Mouse (Mus musculus) liver, embryonic 14.5 days (tissue): Measurements from ENCODE around the gene Card11. TPM values are rescaled to one million over a fixed set of nuclear protein-coding genes. Genes with fewer than 3 reads are reported as not detected.

Source experiments
- ATAC-seq: fragments of 200-750 bp; cut with Nextera tagmentation; 2 replicates; pipeline ENCODE4 v1.8.0; 2017; ENCODE audit warnings: moderate number of reproducible peaks, mild to moderate bottlenecking, moderate library complexity; ENCODE audit not compliant: insufficient read depth
- DNase-seq, 3 experiments: peaks; one replicate each; pipeline ENCODE4 v3.0.0-alpha.2; 2012 to 2013; ENCODE audit warnings: low read depth in 3 of 3, low spot score in 3 of 3
- H3K27ac ChIP-seq: fragments of 300-500 bp; sonication (generic); 2 replicates; pipeline ENCODE4 v1.5.1; 2014; ENCODE audit warnings: moderate library complexity, mild to moderate bottlenecking, control low read depth, inconsistent platforms
- H3K27me3 ChIP-seq: fragments of 300-500 bp; sonication (generic); 2 replicates; pipeline ENCODE4 v1.6.1; 2014; ENCODE audit warnings: mild to moderate bottlenecking, low read length, moderate library complexity; ENCODE audit not compliant: control insufficient read depth, insufficient read depth
- H3K36me3 ChIP-seq: fragments of 300-500 bp; sonication (generic); replicated peaks from 2 replicates; pipeline ENCODE4 v1.6.1; 2014; ENCODE audit warnings: low read depth; ENCODE audit not compliant: control insufficient read depth, insufficient read depth
- H3K4me1 ChIP-seq, 2 experiments: fragments of 200-500 bp in 1 of 2; fragments of 300-500 bp in 1 of 2; sonication (generic) in 1 of 2; replicated peaks; 2 replicates each; pipeline ENCODE4 v1.6.1; 2012 to 2014; ENCODE audit warnings: antibody characterized with exemption in 1 of 2, inconsistent platforms in 1 of 2, low read length in 1 of 2; ENCODE audit not compliant: control insufficient read depth in 2 of 2, insufficient read depth in 2 of 2
- H3K4me2 ChIP-seq: fragments of 300-500 bp; sonication (generic); 2 replicates; pipeline ENCODE4 v1.6.1; 2014; ENCODE audit warnings: low read depth, mild to moderate bottlenecking, control low read depth, moderate library complexity
- H3K4me3 ChIP-seq, 2 experiments: fragments of 200-500 bp in 1 of 2; fragments of 300-500 bp in 1 of 2; sonication (generic) in 1 of 2; 2 replicates each; pipeline ENCODE4 v1.5.1; 2012 to 2014; ENCODE audit warnings: low read depth in 2 of 2, low read length in 2 of 2, mild to moderate bottlenecking in 2 of 2, control low read depth in 1 of 2, inconsistent platforms in 1 of 2, moderate library complexity in 1 of 2; ENCODE audit not compliant: insufficient read depth in 1 of 2
- H3K9ac ChIP-seq: fragments of 300-500 bp; sonication (generic); replicated peaks from 2 replicates; pipeline ENCODE4 v1.6.1; 2014; ENCODE audit warnings: mild to moderate bottlenecking, control low read depth, moderate library complexity
- H3K9me3 ChIP-seq: fragments of 300-500 bp; sonication (generic); 2 replicates; pipeline ENCODE4 v1.6.1; 2016; ENCODE audit warnings: low read length, mixed read lengths; ENCODE audit not compliant: control insufficient read depth
- CTCF ChIP-seq: IDR thresholded peaks from 2 replicates; pipeline ENCODE4 v1.5.1; 2016; ENCODE audit warnings: antibody characterized with exemption, low read depth, control low read depth
- EP300 ChIP-seq: IDR thresholded peaks from 2 replicates; pipeline ENCODE4 v1.6.1; 2016; ENCODE audit warnings: antibody characterized with exemption, low read depth
- WGBS: fragments of 180-500 bp; shearing (Covaris S2); extraction: QIAGEN DNeasy Blood & Tissue Kit; methylation state at CpG from one replicate; pipeline ENCODE4 v1.1.7; 2014; ENCODE audit not compliant: insufficient replicate concordance; 5-methylcytosine and 5-hydroxymethylcytosine counted together
- polyA plus RNA-seq, 2 experiments: library from polyadenylated mRNA; depleted of rRNA in 1 of 2; stranded (reverse) in 1 of 2; unstranded in 1 of 2; fragments of >200 nt; fragmentation: Nextera tagmentation in 1 of 2; extraction: Ambion mirVana in 1 of 2; gene quantifications; 2 replicates each; pipeline versions ENCODE4 v1.2.1 to v1.2.3; 2012 to 2014

Gene Card11
- polyA plus RNA-seq, 2 experiments = 0.26 TPM; not detected in 1

DNA sequence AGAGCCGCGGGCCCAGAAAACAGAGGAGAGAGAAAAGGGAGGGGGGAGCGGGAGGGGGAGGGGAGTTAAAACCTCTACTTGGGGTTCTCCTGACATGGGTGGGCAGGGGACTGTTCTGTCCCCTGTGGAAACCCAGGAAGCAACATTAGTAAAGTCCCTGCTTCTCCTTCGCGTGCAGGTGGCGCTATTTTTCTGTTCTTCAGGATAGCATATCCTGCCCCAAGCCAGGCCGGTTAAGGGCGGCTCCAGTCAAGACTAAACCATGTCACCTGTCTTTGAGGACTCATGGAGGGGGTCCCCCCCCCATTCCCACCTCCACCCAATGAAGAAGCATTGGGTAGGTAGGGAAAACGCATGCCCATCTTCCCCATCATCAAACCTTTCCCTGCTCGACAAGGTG lies 109.3 kb downstream of the Card11 start:
- no peaks in the 10 kb centered on the region for H3K4me1 ChIP-seq
- no peak overlapping the region for H3K4me2 ChIP-seq
- no peaks in the 10 kb centered on the region for H3K27me3 ChIP-seq
- H3K27ac ChIP-seq = no peak overlapping the region
- ATAC-seq (no peak), DNase-seq (no peak)
- WGBS = 36% methylated on average over 9 of the region's 10 CpGs
- H3K36me3 ChIP-seq = no peaks in the 10 kb centered on the region
- no peaks in the 10 kb centered on the region for H3K9me3 ChIP-seq
- H3K9ac ChIP-seq = no peak overlapping the region
- TF ChIP-seq CTCF (peak; percentile 22), EP300 (no peak)
- H3K4me3 ChIP-seq = no peak overlapping the region

DNA sequence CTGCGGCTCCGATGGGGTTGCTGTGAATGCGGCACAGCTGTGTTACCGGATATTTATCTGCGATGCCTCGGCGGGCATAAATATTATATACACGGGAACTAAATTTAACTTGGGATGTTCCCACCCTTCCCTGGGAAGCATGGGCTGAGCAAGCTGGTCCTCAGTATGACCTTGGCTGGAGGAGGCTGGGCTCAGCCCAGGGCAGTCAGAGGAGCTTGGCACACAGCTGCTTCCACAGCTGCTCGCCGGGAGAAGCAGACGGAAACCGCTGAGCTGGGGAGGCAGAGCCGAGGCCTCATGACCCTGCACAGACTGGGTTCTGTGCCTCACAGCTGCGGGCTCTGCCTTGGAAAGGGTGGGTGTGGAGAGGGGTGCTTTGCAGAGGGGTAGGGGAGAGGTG lies 110.3 kb downstream of the Card11 start:
- WGBS = 52% methylated on average over 14 of the region's 14 CpGs
- Histone ChIP-seq H3K4me2 (no peak overlapping the region), H3K27ac (no peak overlapping the region), H3K9me3 (no peaks in the 10 kb centered on the region), H3K4me3 (no peak overlapping the region), H3K27me3 (no peaks in the 10 kb centered on the region), H3K36me3 (no peaks in the 10 kb centered on the region), H3K4me1 (no peaks in the 10 kb centered on the region), H3K9ac (no peak overlapping the region)
- TF ChIP-seq EP300 (no peak), CTCF (no peak)
- ATAC-seq = no peak
- no peak for DNase-seq

DNA sequence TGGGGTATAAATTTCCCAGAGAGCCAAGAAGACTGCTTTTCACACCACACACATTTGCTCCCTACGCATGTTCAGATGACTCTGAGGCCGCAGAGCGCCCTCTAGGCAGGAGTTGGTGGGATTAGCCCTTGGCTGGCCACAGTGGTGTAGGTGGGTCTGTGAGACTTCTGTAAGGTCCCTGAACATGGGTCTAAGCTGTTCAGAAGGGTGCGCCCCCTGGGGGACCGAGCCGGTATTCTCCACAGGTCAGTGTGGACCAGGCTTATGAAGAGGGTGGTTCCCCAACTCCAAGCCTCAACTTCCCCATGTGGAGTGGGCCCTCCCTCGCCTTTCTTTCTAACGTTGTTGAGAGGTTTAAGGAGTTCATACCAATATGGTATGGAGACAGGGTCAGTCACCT lies 110.8 kb downstream of the Card11 start:
- WGBS = 36% methylated on average over 8 of the region's 8 CpGs
- ATAC-seq = no peak
- Histone ChIP-seq H3K27ac (no peak overlapping the region), H3K4me2 (no peak overlapping the region), H3K9me3 (no peaks in the 10 kb centered on the region), H3K9ac (no peak overlapping the region), H3K4me3 (no peak overlapping the region), H3K27me3 (no peaks in the 10 kb centered on the region), H3K36me3 (no peaks in the 10 kb centered on the region), H3K4me1 (no peaks in the 10 kb centered on the region)
- TF ChIP-seq EP300 (no peak), CTCF (peak; percentile 69)
- DNase-seq = no peak

DNA sequence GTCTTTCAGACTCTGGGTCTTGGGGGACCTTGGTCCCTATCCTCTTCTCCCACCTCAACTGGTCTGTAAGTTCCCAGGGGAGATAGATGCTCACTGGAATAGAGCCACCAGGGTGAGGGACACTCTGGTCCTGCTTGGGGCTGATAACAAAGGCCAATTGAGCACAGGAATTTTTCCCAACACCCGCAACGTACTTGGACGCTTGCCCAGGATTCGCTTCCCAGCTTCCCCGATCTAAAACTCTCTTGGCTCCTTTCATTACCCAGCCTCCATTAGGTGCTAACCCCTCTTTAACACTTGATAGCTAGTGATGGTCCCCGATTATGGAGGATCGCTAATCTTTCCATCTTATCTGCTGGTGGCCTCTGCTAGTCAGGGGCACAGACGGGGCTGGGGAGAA lies 112.5 kb downstream of the Card11 start:
- TF ChIP-seq CTCF = no peak
- no peak for TF ChIP-seq EP300

DNA sequence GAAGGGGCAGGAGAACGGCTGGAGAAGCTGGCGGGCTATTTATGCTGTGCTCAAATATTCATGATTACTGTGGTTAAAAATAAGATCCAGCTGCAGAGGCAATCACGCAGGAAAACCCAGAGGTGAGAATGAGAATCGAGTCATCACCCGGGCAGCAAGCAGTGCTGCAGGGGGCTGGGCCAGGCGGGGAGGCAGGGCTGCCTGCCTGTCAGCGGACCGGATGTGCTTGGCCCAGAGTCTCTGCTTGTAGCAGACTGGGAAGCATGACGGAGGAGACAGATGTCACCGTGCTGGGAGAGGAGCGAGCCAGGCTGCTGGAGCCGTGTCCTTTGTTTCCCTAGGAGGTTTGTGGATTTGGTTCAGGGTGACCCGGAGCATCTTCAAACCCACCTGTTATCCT lies 115.4 kb downstream of the Card11 start:
- TF ChIP-seq CTCF (no peak), EP300 (no peak)
- Histone ChIP-seq H3K9ac (no peak overlapping the region), H3K36me3 (no peaks in the 10 kb centered on the region), H3K4me3 (no peak overlapping the region), H3K4me1 (no peaks in the 10 kb centered on the region), H3K27me3 (no peaks in the 10 kb centered on the region), H3K4me2 (no peak overlapping the region), H3K9me3 (no peaks in the 10 kb centered on the region), H3K27ac (no peak overlapping the region)
- ATAC-seq (no peak), DNase-seq (no peak)
- WGBS = 32% methylated on average over 13 of the region's 13 CpGs

More for the DNA sequence above, 112.5 kb downstream of the Card11 start:
- Histone ChIP-seq H3K4me2 (no peak overlapping the region), H3K27me3 (no peaks in the 10 kb centered on the region), H3K9ac (no peak overlapping the region), H3K9me3 (no peaks in the 10 kb centered on the region), H3K27ac (no peak overlapping the region), H3K36me3 (no peaks in the 10 kb centered on the region), H3K4me3 (no peak overlapping the region), H3K4me1 (no peaks in the 10 kb centered on the region)
- WGBS = 72% methylated on average over 8 of the region's 8 CpGs
- no peak for DNase-seq
- no peak for ATAC-seq

DNA sequence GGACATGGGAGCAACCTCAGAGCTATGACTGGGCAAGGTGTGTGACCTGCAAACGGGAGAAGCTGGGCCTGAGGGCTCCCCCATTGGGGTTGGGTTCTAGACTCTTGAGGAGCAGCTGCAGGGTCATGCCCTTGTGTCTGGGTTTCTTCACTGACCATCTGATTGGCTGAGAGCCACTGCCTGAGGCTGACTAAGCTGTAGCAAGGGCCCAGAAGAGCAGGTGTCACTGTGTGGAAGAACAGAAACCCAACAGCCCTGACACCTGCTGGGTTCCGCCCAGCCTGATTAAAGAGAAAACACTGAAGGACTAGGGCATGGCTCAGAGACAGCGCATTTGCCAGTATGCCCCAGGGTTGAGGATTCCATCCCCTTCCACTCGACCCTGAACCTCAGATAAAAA lies 118.0 kb downstream of the Card11 start:
- DNase-seq (no peak), ATAC-seq (no peak)
- H3K27ac ChIP-seq = no peak overlapping the region
- no peaks in the 10 kb centered on the region for H3K27me3 ChIP-seq
- no peak for TF ChIP-seq EP300
- 65% methylated on average over 4 of the region's 4 CpGs for WGBS
- H3K4me3 ChIP-seq = no peak overlapping the region
- no peaks in the 10 kb centered on the region for H3K36me3 ChIP-seq
- H3K4me2 ChIP-seq = no peak overlapping the region
- no peaks in the 10 kb centered on the region for H3K9me3 ChIP-seq
- H3K4me1 ChIP-seq = no peaks in the 10 kb centered on the region
- no peak overlapping the region for H3K9ac ChIP-seq
